Mouse (Mus musculus) right cerebral cortex, postnatal 36 days (tissue): Measurements from ENCODE around the gene Ss18l1.

ENCODE experiments used
- DNase-seq, 2 experiments: peaks; one replicate each; pipeline ENCODE4 v3.0.0; 2022; ENCODE audit warnings: low spot score in 2 of 2, mixed read lengths in 1 of 2

Ss18l1 gene

DNA sequence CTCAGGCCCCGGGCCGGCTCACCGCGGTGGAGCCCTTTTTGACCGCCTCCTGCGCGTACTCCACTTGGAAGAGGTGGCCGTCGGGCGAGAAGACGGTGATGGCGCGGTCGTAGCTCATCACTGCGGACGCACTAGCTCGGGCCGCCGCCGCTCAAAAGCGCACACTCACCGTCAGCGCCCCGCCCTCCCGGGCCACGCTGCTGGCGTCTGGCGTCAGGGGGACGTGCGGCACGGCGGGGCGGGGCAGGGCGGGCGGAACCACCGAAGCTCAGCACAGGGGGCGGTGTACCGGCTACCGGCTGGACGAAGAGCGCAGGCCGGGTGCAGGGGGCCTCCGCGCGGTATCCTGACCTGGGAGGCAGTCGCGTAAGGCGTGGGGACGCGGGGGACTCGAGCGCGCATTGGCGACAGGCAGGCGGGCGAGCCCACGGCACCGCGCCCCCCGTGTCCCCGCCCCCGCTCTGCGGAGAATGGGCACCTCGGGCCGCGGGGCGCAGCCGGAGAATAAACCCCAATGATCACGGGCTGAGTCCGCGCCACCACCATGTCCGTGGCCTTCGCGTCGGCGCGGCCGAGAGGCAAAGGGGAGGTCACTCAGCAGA, at the start of gene Ss18l1, which contains the start of gene Psma7:
Gene Ss18l1, plus strand, starts transcription at position 254 of the 602 bp plus-strand sequence.
Gene Psma7, minus strand, starts transcription at position 178 of the 602 bp plus-strand sequence.
- DNase-seq = peak; percentile 84 to 88

- DNase-seq = no peak
Measured at GRCm38 (mm10) chr2:179993071-179993470, 49.2 kb upstream of the Ss18l1 start.

- DNase-seq = no peak
Measured at GRCm38 (mm10) chr2:179998431-179998830, 43.9 kb upstream of the Ss18l1 start.

DNA sequence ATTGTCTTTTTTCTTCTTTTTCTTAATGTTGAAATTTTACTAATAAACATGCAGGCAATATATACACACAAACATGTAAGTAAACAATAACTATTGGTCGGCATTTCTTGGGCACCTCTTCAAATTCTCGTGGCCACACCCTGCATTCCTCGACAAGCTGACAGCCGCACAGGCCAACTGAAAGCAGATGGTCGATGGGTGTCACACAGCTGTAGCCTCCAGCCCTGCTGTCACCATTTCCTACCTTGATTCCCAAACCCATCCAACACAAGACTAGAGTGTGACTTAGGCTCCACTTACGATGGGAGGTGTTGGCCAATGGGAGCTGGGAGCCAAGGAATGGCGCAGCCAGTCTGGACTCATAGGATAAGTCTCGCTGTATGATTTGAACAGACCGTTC, 40.7 kb upstream of the Ss18l1 start:
- no peak for DNase-seq

GRCm38 (mm10) chr2:180005656-180006351, 36.5 kb upstream of the Ss18l1 start:
- no peak for DNase-seq

GRCm38 (mm10) chr2:180006352-180007017, 35.8 kb upstream of the Ss18l1 start:
- DNase-seq = no peak

GRCm38 (mm10) chr2:180010686-180011085, 31.6 kb upstream of the Ss18l1 start:
- no peak for DNase-seq

- DNase-seq = no peak
Measured at GRCm38 (mm10) chr2:180011370-180011769, 30.9 kb upstream of the Ss18l1 start.

DNA sequence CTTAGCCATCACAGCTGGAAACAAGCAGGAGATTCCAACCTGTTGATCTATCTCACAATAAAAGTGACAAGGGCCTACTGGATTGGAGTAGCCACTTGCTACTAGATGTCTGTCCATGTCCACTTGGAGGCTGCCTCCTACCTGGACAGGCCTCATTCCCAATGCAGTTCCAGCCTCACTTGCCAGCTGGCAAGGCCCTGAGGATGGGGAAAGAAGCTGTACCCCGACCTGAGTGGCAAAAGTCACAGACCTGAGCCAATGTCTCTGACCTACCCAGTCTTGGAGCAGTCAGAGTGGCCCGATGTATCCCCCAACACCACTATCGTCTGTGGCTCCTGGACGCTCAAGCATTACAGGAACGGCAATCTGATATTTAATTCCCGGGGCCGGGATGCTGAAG, 28.6 kb upstream of the Ss18l1 start:
- DNase-seq = no peak

DNA sequence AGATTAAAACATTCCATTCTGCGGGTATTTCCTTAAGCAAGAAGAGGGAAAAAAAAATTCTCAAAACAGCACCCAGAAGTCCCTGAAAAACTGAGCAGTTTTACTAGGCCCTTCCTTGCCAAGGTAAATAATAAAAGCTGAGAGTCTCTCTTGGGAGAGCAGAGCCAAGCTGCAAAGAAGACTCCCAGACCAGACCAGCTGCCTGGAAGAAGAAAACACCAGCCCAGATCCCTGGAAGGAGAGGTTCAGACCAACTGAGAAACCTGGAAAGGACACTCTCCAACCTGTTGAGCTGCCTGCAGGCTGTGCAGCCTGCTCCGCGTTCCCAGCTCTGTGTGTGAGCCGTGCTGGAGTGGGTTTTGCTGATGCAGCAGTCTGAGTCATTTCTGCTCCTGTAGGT, 24.7 kb upstream of the Ss18l1 start:
- no peak for DNase-seq

GRCm38 (mm10) chr2:180018573-180018972, 23.7 kb upstream of the Ss18l1 start:
- DNase-seq = no peak

GRCm38 (mm10) chr2:180020091-180020661, 22.1 kb upstream of the Ss18l1 start:
- DNase-seq = no peak

DNA sequence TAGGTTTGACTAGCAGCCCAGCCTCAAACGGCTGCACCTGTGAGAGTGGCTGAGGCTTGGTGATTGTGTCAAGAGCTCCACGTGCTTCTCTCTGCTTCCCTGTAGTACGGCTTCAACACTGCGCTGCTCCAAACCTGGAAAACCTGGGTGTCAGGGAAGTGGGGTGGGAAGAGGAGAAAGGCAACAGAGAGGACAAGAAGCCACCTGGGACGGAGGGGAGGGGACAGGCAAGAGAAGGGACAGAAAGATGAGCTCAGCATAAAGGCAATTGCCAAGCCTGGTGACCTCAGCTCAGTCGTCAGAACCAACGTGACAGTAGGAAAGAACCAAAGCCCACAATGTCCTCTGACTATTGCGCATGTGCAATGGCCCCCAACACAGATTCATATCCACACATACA, 21.4 kb upstream of the Ss18l1 start:
- no peak for DNase-seq

DNA sequence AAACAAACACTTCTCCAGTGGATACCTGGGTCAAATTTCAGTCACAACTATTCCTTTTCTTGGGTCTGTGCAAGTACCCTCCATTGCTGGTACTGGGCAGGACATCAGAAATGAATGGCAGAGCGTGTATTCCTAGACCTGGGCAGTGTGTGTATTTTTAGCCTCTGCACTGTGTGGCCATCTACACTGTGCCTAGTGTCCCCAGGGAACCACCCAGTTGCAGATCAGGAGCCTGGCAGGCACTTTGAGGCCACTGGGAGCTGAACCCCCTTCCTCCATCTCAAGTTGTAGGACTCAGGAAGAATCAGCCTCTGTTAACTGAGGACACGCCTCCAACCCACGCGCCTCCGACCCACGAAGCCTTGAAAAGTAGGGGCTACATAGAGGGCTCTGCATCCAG, 19.6 kb upstream of the Ss18l1 start:
- DNase-seq = no peak

DNA sequence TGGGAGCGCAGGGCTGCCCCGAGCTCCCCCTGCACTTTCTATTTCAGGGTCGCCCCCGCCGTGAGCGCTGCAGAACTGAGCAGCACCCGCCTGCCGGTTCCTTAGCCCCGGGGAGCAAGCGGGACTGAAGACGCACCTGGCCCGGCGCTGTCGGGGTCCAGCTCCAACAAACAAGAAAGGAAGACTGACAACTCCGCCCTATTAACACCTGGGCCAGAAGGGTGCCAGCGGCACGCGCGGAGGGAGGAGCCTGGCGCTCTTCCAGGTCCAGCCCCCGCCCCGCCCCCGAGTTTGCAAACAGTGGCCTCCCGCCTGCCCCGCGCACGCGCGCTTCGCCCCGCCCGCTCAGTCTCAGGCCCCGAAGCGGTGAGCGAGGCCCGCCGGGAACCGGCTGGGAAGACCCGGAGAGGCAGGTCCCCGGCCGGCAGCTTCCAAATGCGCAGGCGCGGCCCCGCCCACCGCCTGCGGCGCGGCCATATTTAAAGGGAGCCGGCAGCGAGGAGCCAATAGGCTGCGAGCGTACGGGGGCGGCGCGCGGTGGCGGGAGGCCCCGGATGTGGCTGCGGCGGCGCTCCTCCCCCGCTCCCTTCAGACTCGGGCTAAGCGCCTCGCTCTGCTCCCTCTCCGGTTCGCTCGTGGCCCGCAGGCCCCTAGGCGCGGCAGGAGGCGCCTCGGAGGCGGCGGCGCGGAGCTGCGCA, 17.8 kb upstream of the Ss18l1 start, which contains the start of gene Lsm14b:
Gene Lsm14b, plus strand, starts transcription at position 587 of the 698 bp plus-strand sequence.
- DNase-seq = peak; percentile 97

DNA sequence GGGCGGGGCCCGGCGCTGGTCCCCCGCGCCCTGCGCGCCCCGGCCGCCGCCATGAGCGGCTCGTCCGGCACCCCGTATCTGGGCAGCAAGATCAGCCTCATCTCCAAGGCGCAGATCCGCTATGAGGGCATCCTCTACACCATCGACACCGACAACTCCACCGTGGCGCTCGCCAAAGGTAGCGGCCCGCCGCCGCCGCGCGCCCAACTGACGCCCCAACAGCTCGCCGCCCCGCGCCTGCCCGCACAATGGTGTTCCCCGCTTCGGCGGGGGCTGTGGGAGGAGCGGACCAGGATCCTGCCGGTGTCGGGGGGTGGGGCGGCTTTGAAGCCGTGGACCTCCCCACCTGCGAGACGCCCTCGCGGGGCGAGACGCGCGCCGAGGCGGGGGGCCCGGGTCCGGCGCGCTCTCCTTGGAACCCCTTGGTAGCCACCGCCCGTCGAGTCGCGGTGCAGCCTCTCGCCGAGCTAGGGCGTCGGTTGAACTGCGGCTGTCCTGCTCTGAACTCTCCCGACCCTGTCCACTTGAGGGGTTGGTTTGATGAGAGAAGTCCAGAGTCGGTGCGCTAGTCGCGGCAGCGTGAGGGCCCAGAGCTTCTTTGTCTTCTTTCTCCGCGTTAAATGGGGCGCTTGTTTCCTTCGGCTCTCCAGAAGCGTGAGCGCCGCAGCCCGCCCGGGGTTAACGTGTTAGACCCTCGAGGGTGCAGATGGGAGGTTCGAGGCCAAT, 17.0 kb upstream of the Ss18l1 start:
- DNase-seq = peak; percentile 47 to 48

- no peak for DNase-seq
Measured at GRCm38 (mm10) chr2:180025861-180026200, 16.5 kb upstream of the Ss18l1 start.

GRCm38 (mm10) chr2:180027768-180028167, 14.5 kb upstream of the Ss18l1 start:
- no peak for DNase-seq

- no peak for DNase-seq
Measured at GRCm38 (mm10) chr2:180031270-180031669, 11.0 kb upstream of the Ss18l1 start.

DNA sequence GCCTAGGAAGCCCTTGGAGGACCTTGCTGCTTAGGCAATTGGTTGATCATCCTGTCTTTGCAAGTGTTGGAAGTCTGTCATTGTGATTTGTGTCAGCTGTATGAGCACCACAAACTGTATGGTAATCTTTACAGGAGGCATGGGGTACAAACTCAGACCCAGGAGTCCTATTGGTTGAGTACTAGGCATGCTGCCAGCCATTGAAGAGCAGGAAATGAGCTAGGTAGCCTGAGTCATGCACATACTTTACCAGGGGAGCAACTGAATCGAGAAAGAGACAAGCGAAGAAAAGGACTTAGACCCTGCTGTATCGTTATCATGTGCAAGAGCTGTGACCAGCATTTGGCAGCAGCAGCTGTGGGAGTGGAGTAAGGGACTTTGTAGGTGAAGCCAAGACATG, 9.4 kb upstream of the Ss18l1 start:
- DNase-seq = no peak

GRCm38 (mm10) chr2:180033956-180034355, 8.4 kb upstream of the Ss18l1 start:
- no peak for DNase-seq
